Comparison of ENCODE assay signal across 9 mouse cellular contexts in the genomic region with DNA sequence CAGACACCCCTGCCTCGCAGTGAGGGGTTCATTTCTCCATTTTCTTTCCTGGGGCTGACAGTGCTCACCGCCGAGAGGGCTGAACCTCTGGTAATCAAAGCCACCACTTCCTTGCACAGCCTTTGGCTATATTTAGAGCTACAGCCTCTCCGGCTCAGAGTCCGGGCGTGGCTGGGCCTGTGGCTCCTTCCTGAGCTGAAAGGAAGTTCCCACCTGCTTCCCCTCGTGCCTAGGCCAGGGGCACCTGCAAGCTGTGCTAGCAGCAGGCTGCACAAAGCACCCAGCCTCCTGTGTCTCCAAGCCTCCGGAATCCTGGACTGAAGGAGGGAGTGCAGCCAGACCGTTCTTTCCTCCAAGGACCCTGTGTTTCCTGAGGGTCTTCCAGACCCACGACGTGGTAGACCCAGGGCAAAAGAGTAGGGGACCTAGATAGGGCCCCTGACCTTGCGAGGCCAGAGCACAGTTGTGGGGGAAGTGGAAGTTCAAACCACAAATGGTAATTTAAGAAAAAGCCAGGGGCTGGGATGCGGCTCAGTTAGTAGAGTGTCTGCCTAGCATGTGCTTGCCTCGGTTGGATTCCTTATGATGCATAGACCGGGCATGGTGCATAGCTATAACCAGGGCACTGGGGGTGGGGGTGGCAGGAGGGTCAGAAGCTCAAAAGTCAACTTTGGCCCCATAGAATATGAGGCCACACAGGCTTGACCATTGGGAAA. TPM values are rescaled to one million over a fixed set of nuclear protein-coding genes. Genes with fewer than 3 reads are reported as not detected.
DNase-seq lines count a peak whose midpoint lies in the region; ATAC-seq lines count a peak whose summit lies in the region.
"Had no signal": no experiment of that assay in that cellular context is flagged by ENCODE, and none has a peak within 500 bp of the region (broad histone marks: within the 10 kb centered on the region; RNA-seq: fewer than 3 reads in every experiment).

No protein-coding gene starts in this region.

- WGBS in intestine, embryonic 15.5 days: 63% methylated on average over 15 of the region's 15 CpGs
- 75% methylated on average over 15 of the region's 15 CpGs for WGBS in midbrain, embryonic 15.5 days

- no peak overlapping the region for H3K9ac ChIP-seq in intestine, embryonic 15.5 days
- no peak overlapping the region for H3K9ac ChIP-seq in midbrain, embryonic 15.5 days

- H3K9me3 ChIP-seq in intestine, embryonic 15.5 days: no peaks in the 10 kb centered on the region
- no peaks in the 10 kb centered on the region for H3K9me3 ChIP-seq in midbrain, embryonic 15.5 days

- peak overlapping the region; percentile 13; the same call in 1 of the 2 replicates for H3K27ac ChIP-seq in intestine, embryonic 15.5 days
- H3K27ac ChIP-seq in midbrain, embryonic 15.5 days: no peak overlapping the region

- peak; percentile 77 for DNase-seq in CD4-positive, CD25-positive, alpha-beta regulatory T cell, adult 2 months (ENCODE audit: low read depth, low spot score)
- peak; percentile 41 for DNase-seq in R1 (ENCODE audit: low read depth, low spot score)
- peak; percentile 29 to 43 for DNase-seq in monocyte, adult 2 months (ENCODE audit: low read depth in 1 of 2, low spot score in 2 of 2)
- no peak for DNase-seq in layer of hippocampus, adult 9-10 months (ENCODE audit: low spot score)
- no peak for DNase-seq in layer of hippocampus, adult 9-11 months
- DNase-seq in right cerebral cortex, postnatal 36 days (ENCODE audit: low spot score in 2 of 2): no peak
- DNase-seq: cerebellum, adult 9-10 months had no signal

- no peak for ATAC-seq in intestine, embryonic 15.5 days
- ATAC-seq in midbrain, embryonic 15.5 days (replicated peaks): no peak

- no peak overlapping the region for H3K4me2 ChIP-seq in intestine, embryonic 15.5 days (replicated peaks)
- H3K4me2 ChIP-seq in midbrain, embryonic 15.5 days: no peak overlapping the region

- H3K36me3 ChIP-seq in intestine, embryonic 15.5 days: no peaks in the 10 kb centered on the region
- no peaks in the 10 kb centered on the region for H3K36me3 ChIP-seq in midbrain, embryonic 15.5 days (replicated peaks)

- peaks cover 16% of the 10 kb centered on the region for H3K4me1 ChIP-seq in intestine, embryonic 15.5 days (replicated peaks)
- no peaks in the 10 kb centered on the region for H3K4me1 ChIP-seq in midbrain, embryonic 15.5 days

- no peak overlapping the region for H3K4me3 ChIP-seq in intestine, embryonic 15.5 days (replicated peaks)
- H3K4me3 ChIP-seq in midbrain, embryonic 15.5 days: no peak overlapping the region

- H3K27me3 ChIP-seq in intestine, embryonic 15.5 days (replicated peaks): no peaks in the 10 kb centered on the region
- no peaks in the 10 kb centered on the region for H3K27me3 ChIP-seq in midbrain, embryonic 15.5 days (replicated peaks)

RNA-seq across cellular contexts. Expression of a gene that starts 26.4 kb away (rescaled TPM):
- 46.6 and 49.2 TPM in 2 replicates for polyA plus RNA-seq in intestine, embryonic 15.5 days (2015; fragmentation: Nextera tagmentation; extraction: Ambion mirVana)
- polyA plus RNA-seq in midbrain, embryonic 15.5 days (2015; fragmentation: Nextera tagmentation; extraction: Ambion mirVana): 13.8 and 16.3 TPM in 2 replicates

RNA-seq across cellular contexts. Expression of a gene that starts 46.8 kb away (rescaled TPM):
- 123 and 131 TPM in 2 replicates for polyA plus RNA-seq in intestine, embryonic 15.5 days (2015; fragmentation: Nextera tagmentation; extraction: Ambion mirVana)
- 118 and 126 TPM in 2 replicates for polyA plus RNA-seq in midbrain, embryonic 15.5 days (2015; fragmentation: Nextera tagmentation; extraction: Ambion mirVana)

Comparison
In these comparisons a context has a peak if more than half of its experiments do, and no peak if none do; other contexts are left out.
1. DNase-seq: peak in CD4-positive, CD25-positive, alpha-beta regulatory T cell, adult 2 months (single experiment), R1 (single experiment) and monocyte, adult 2 months (2 of 2); none in layer of hippocampus, adult 9-10 months (single experiment), layer of hippocampus, adult 9-11 months (single experiment) and right cerebral cortex, postnatal 36 days (0 of 2).